Mouse (Mus musculus) embryonic facial prominence, embryonic 13.5 days (tissue): ENCODE data around the gene Chd5. TPM values are rescaled to one million over a fixed set of nuclear protein-coding genes. Genes with fewer than 3 reads are reported as not detected.

ENCODE experiments used
- ATAC-seq: fragments of 200-750 bp; cut with Nextera tagmentation; 2 replicates; pipeline ENCODE4 v1.8.0; 2017; ENCODE audit warnings: low read depth; ENCODE audit not compliant: insufficient number of reproducible peaks, insufficient read depth, low FRiP score, low TSS enrichment
- H3K27ac ChIP-seq: fragments of 300-500 bp; sonication (generic); 2 replicates; pipeline ENCODE4 v1.5.1; 2015; ENCODE audit warnings: moderate library complexity, mild to moderate bottlenecking, inconsistent platforms
- H3K27me3 ChIP-seq: fragments of 300-500 bp; sonication (generic); 2 replicates; pipeline ENCODE4 v1.6.1; 2015; ENCODE audit warnings: mild to moderate bottlenecking, inconsistent platforms
- H3K36me3 ChIP-seq: fragments of 300-500 bp; sonication (generic); 2 replicates; pipeline ENCODE4 v1.6.1; 2015; ENCODE audit warnings: mild to moderate bottlenecking, inconsistent platforms
- H3K4me1 ChIP-seq: fragments of 300-500 bp; sonication (generic); 2 replicates; pipeline ENCODE4 v1.6.1; 2015; ENCODE audit warnings: inconsistent platforms
- H3K4me2 ChIP-seq: fragments of 300-500 bp; sonication (generic); 2 replicates; pipeline ENCODE4 v1.6.1; 2015; ENCODE audit warnings: moderate library complexity, mild to moderate bottlenecking, inconsistent platforms
- H3K4me3 ChIP-seq: fragments of 300-500 bp; sonication (generic); 2 replicates; pipeline ENCODE4 v1.5.1; 2015; ENCODE audit warnings: mild to moderate bottlenecking, inconsistent platforms
- H3K9ac ChIP-seq: fragments of 300-500 bp; sonication (generic); 2 replicates; pipeline ENCODE4 v1.6.1; 2015; ENCODE audit warnings: mild to moderate bottlenecking, inconsistent platforms
- H3K9me3 ChIP-seq: fragments of 300-500 bp; sonication (generic); 2 replicates; pipeline ENCODE4 v1.6.1; 2016; ENCODE audit warnings: inconsistent platforms
- WGBS: fragments of 180-500 bp; shearing (Covaris S2); methylation state at CpG from one replicate; pipeline ENCODE4 v1.1.7; 2015; ENCODE audit warnings: mixed read lengths; 5-methylcytosine and 5-hydroxymethylcytosine counted together
- polyA plus RNA-seq: library from polyadenylated mRNA; unstranded; fragments of >200 nt; fragmentation: Nextera tagmentation; extraction: Ambion mirVana; gene quantifications from 2 replicates; pipeline ENCODE4 v1.2.1, GENCODE M21; 2015

Chd5 gene
- polyA plus RNA-seq, 1 experiment from 2014 or later = 2.6 TPM

DNA sequence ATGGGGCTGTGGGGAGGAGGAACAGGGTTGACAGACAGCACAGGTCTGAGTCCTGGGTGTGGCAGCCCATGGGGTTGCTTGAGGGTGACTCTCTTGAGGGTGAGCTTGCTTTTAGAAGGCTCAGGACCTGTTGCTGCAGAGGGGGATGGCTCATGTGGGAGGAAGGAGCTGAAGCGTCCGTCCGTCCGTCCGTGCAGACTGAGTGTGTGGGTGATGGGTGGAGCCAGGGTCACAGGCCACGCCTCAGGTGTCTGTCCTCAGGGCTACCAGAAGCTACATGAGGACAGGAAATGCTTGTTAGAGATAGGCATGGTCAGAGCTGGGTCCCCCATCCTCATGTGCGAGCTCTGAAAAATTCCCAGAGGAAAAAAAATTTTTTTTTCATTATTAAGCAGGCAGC lies 6.2 kb downstream of the Chd5 start:
- no peak overlapping the region for H3K9ac ChIP-seq
- 50% methylated on average over 7 of the region's 7 CpGs for whole genome bisulfite sequencing
- peaks cover 5% of the 10 kb centered on the region for H3K4me1 ChIP-seq
- no peak overlapping the region for H3K4me3 ChIP-seq
- no peaks in the 10 kb centered on the region for H3K9me3 ChIP-seq
- no peak overlapping the region for H3K4me2 ChIP-seq
- peaks cover 75% of the 10 kb centered on the region for H3K27me3 ChIP-seq
- H3K27ac ChIP-seq = no peak overlapping the region
- ATAC-seq = no peak
- H3K36me3 ChIP-seq = no peaks in the 10 kb centered on the region

GRCm38 (mm10) chr4:152345120-152345889 lies 6.9 kb downstream of the Chd5 start:
- peaks cover 73% of the 10 kb centered on the region for H3K27me3 ChIP-seq
- peak; percentile 15; the same call in 1 of the 2 replicates for ATAC-seq
- H3K4me3 ChIP-seq = no peak overlapping the region
- H3K9ac ChIP-seq = 0 out of 2 replicates have a peak overlapping the region, but pooled peaks have one; percentile 16
- H3K36me3 ChIP-seq = no peaks in the 10 kb centered on the region
- H3K4me1 ChIP-seq = peaks cover 8% of the 10 kb centered on the region
- H3K4me2 ChIP-seq = no peak overlapping the region
- 50% methylated on average over 7 of the region's 7 CpGs for WGBS
- no peak overlapping the region for H3K27ac ChIP-seq
- no peaks in the 10 kb centered on the region for H3K9me3 ChIP-seq

GRCm38 (mm10) chr4:152349837-152350381 lies 11.5 kb downstream of the Chd5 start:
- ATAC-seq = no peak
- peaks cover 11% of the 10 kb centered on the region for H3K4me1 ChIP-seq
- H3K4me2 ChIP-seq = peak overlapping the region; percentile 39
- H3K27me3 ChIP-seq = peaks cover 61% of the 10 kb centered on the region
- no peaks in the 10 kb centered on the region for H3K9me3 ChIP-seq
- H3K4me3 ChIP-seq = no peak overlapping the region
- 14% methylated on average over 17 of the region's 17 CpGs for WGBS
- H3K9ac ChIP-seq = no peak overlapping the region
- no peak overlapping the region for H3K27ac ChIP-seq
- H3K36me3 ChIP-seq = no peaks in the 10 kb centered on the region

DNA sequence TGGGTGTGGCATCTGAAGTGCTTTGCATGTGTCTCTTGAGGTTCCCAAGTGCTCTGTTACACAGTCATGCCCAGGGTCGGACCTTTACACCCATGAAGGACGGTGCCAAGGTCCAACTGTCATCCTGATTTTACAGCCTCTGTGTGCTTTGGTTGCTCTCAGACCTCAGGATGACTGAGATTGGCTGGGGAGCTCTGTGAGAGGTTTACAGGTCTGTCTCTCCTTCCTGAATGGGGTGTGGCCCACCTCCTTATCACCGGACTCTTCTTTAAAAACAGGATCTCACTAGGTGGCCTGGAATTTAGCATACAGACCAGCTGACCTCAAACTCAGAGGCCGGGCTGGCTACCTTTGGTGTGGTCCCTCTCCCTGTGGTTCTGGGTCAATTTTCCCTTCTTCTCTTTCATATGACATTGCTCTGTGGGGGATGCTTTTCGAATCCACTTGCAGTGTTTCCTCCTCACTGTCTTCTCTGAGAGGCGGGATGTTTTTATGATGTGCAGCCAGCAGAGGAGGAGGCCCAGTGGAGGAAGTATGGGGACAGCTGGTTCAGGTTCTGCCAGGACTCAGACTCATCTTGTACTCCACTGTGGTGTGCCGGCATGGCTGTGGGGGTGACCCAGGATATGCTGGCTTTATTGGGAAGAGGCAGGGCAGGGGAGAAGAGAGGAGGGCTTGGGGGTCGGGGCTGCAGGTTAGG lies 12.4 kb downstream of the Chd5 start:
- H3K4me2 ChIP-seq = no peak overlapping the region
- H3K4me3 ChIP-seq = no peak overlapping the region
- H3K9me3 ChIP-seq = no peaks in the 10 kb centered on the region
- 33% methylated on average over 8 of the region's 8 CpGs for WGBS
- H3K27me3 ChIP-seq = peaks cover 58% of the 10 kb centered on the region
- no peaks in the 10 kb centered on the region for H3K36me3 ChIP-seq
- H3K9ac ChIP-seq = no peak overlapping the region
- H3K27ac ChIP-seq = no peak overlapping the region
- peaks cover 7% of the 10 kb centered on the region for H3K4me1 ChIP-seq
- no peak for ATAC-seq

- ATAC-seq = no peak
- H3K36me3 ChIP-seq = no peaks in the 10 kb centered on the region
- H3K4me3 ChIP-seq = no peak overlapping the region
- H3K27ac ChIP-seq = no peak overlapping the region
- H3K9ac ChIP-seq = no peak overlapping the region
- 17% methylated on average over 14 of the region's 14 CpGs for WGBS
- H3K4me2 ChIP-seq = no peak overlapping the region
- H3K27me3 ChIP-seq = peaks cover 54% of the 10 kb centered on the region
- H3K9me3 ChIP-seq = no peaks in the 10 kb centered on the region
- H3K4me1 ChIP-seq = peaks cover 7% of the 10 kb centered on the region
Observed at GRCm38 (mm10) chr4:152351422-152352305, 13.2 kb downstream of the Chd5 start.

GRCm38 (mm10) chr4:152353886-152354637 lies 15.6 kb downstream of the Chd5 start:
- H3K36me3 ChIP-seq = no peaks in the 10 kb centered on the region
- no peak overlapping the region for H3K4me2 ChIP-seq
- WGBS = 84% methylated on average over 14 of the region's 14 CpGs
- H3K9me3 ChIP-seq = no peaks in the 10 kb centered on the region
- no peak overlapping the region for H3K27ac ChIP-seq
- peaks cover 7% of the 10 kb centered on the region for H3K4me1 ChIP-seq
- H3K9ac ChIP-seq = no peak overlapping the region
- peaks cover 49% of the 10 kb centered on the region for H3K27me3 ChIP-seq
- no peak overlapping the region for H3K4me3 ChIP-seq
- ATAC-seq = no peak

DNA sequence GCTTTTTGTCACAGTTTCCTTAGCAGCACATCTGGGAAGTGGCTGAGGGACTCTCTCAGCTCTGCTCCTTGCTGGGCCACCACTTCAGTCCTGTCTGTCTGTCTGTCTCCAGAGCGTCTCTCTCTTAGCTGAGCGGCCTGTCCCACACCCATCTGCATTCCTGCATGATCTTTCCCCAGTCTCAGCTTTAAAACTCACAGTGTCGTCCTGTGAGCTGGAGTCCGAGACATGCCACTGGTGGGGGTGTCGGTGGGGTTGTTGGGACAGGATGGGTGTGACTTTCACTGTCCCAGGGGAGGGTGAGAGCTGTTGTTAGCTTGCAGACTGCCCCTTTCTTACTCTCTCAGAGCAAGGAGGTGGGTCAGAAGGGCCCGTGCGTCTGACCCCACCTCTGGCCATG lies 17.2 kb downstream of the Chd5 start:
- peaks cover 6% of the 10 kb centered on the region for H3K4me1 ChIP-seq
- H3K27me3 ChIP-seq = peaks cover 52% of the 10 kb centered on the region
- no peak for ATAC-seq
- H3K4me2 ChIP-seq = no peak overlapping the region
- no peak overlapping the region for H3K9ac ChIP-seq
- no peak overlapping the region for H3K27ac ChIP-seq
- WGBS = 72% methylated on average over 7 of the region's 7 CpGs
- no peaks in the 10 kb centered on the region for H3K36me3 ChIP-seq
- H3K9me3 ChIP-seq = no peaks in the 10 kb centered on the region
- H3K4me3 ChIP-seq = no peak overlapping the region

- Histone ChIP-seq H3K36me3 (no peaks in the 10 kb centered on the region), H3K4me2 (no peak overlapping the region), H3K4me3 (no peak overlapping the region), H3K27ac (no peak overlapping the region), H3K9ac (no peak overlapping the region), H3K9me3 (no peaks in the 10 kb centered on the region), H3K4me1 (peaks cover 10% of the 10 kb centered on the region), H3K27me3 (peaks cover 39% of the 10 kb centered on the region)
- ATAC-seq = no peak
- WGBS = 11% methylated on average over 11 of the region's 11 CpGs
Observed at GRCm38 (mm10) chr4:152359700-152360099, 21.2 kb downstream of the Chd5 start.

DNA sequence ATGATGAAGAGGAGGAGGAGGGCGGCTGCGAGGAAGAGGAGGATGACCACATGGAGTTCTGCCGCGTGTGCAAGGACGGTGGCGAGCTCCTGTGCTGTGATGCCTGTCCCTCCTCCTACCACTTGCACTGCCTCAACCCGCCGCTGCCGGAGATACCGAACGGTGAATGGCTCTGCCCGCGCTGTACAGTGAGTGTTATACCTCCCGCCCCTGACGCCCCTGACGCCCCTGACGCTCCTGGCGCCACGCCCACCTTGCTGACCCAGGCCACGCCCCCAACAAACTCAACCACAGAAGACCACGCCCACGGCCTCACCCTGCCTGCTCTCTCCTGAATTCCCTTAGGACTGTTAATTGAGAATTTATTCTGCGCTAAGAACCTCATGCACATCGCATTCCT lies 22.4 kb downstream of the Chd5 start:
- 1% methylated on average over 24 of the region's 24 CpGs for WGBS
- H3K9me3 ChIP-seq = no peaks in the 10 kb centered on the region
- ATAC-seq = peak; percentile 68; the same call in 1 of the 2 replicates
- H3K9ac ChIP-seq = no peak overlapping the region
- H3K4me2 ChIP-seq = peak overlapping the region; percentile 50
- H3K4me1 ChIP-seq = peaks cover 10% of the 10 kb centered on the region
- peaks cover 39% of the 10 kb centered on the region for H3K27me3 ChIP-seq
- no peaks in the 10 kb centered on the region for H3K36me3 ChIP-seq
- no peak overlapping the region for H3K27ac ChIP-seq
- H3K4me3 ChIP-seq = peak overlapping the region; percentile 18

GRCm38 (mm10) chr4:152362180-152362579 lies 23.7 kb downstream of the Chd5 start:
- H3K27me3 ChIP-seq = peaks cover 39% of the 10 kb centered on the region
- no peak overlapping the region for H3K4me3 ChIP-seq
- ATAC-seq = no peak

More at GRCm38 (mm10) chr4:152362180-152362579, 23.7 kb downstream of the Chd5 start:
- Histone ChIP-seq H3K9ac (no peak overlapping the region), H3K9me3 (no peaks in the 10 kb centered on the region), H3K36me3 (no peaks in the 10 kb centered on the region), H3K4me2 (no peak overlapping the region), H3K4me1 (peaks cover 10% of the 10 kb centered on the region), H3K27ac (no peak overlapping the region)
- WGBS = 66% methylated on average over 9 of the region's 9 CpGs
